Mouse (Mus musculus): Measurements from ENCODE around the gene Ccl9. TPM values are rescaled to one million over a fixed set of nuclear protein-coding genes. Genes with fewer than 3 reads are reported as not detected.

Gene Ccl9
- total RNA-seq, 2 experiments from 2014 or later: 2.4 to 6.2 TPM

- TF ChIP-seq CTCF (IDR thresholded peaks at IDR 0.05): no peak
- intact Hi-C loops (cut with DNase I): no loop called here
- no peak overlapping the region for H3K4me3 ChIP-seq
- H3K27ac ChIP-seq: no peak overlapping the region
- DNase-seq: no peak
Measured at GRCm38 (mm10) chr11:83544214-83544613, 34.2 kb downstream of the Ccl9 start.

GRCm38 (mm10) chr11:83541415-83541814 is 37.0 kb downstream of the Ccl9 start:
- DNase-seq: no peak
- intact Hi-C loops (cut with DNase I): no loop called here
- no peak overlapping the region for H3K4me3 ChIP-seq

GRCm38 (mm10) chr11:83540931-83541330 is 37.5 kb downstream of the Ccl9 start:
- TF ChIP-seq CTCF (IDR thresholded peaks at IDR 0.05): no peak
- intact Hi-C loops (cut with DNase I): no loop called here
- no peak for DNase-seq
- H3K27ac ChIP-seq: no peak overlapping the region
- no peak overlapping the region for H3K4me3 ChIP-seq

More at GRCm38 (mm10) chr11:83541415-83541814, 37.0 kb downstream of the Ccl9 start:
- no peak for TF ChIP-seq CTCF (IDR thresholded peaks at IDR 0.05)
- no peak overlapping the region for H3K27ac ChIP-seq

GRCm38 (mm10) chr11:83538705-83539314 is 39.6 kb downstream of the Ccl9 start:
- intact Hi-C loops (cut with DNase I): no loop called here
- H3K27ac ChIP-seq: no peak overlapping the region
- no peak for DNase-seq
- no peak overlapping the region for H3K4me3 ChIP-seq
- TF ChIP-seq CTCF (IDR thresholded peaks at IDR 0.05): no peak

GRCm38 (mm10) chr11:83536831-83537230 is 41.6 kb downstream of the Ccl9 start:
- TF ChIP-seq CTCF (IDR thresholded peaks at IDR 0.05): no peak
- no peak for DNase-seq
- H3K27ac ChIP-seq: no peak overlapping the region

GRCm38 (mm10) chr11:83534609-83535423 is 43.6 kb downstream of the Ccl9 start:
- H3K27ac ChIP-seq: no peak overlapping the region
- intact Hi-C loops (cut with DNase I): no loop called here
- TF ChIP-seq CTCF (IDR thresholded peaks at IDR 0.05): no peak

More at GRCm38 (mm10) chr11:83536831-83537230, 41.6 kb downstream of the Ccl9 start:
- H3K4me3 ChIP-seq: no peak overlapping the region
- intact Hi-C loops (cut with DNase I): no loop called here

GRCm38 (mm10) chr11:83534143-83534542 is 44.3 kb downstream of the Ccl9 start:
- TF ChIP-seq CTCF (IDR thresholded peaks at IDR 0.05): no peak
- H3K4me3 ChIP-seq: peak overlapping the region; percentile 50
- no peak for DNase-seq
- no peak overlapping the region for H3K27ac ChIP-seq
- intact Hi-C loops (cut with DNase I): no loop called here

More at GRCm38 (mm10) chr11:83534609-83535423, 43.6 kb downstream of the Ccl9 start:
- H3K4me3 ChIP-seq: peak overlapping the region; percentile 50
- peak; percentile 62 for DNase-seq

- no peak for DNase-seq
- H3K27ac ChIP-seq: no peak overlapping the region
- TF ChIP-seq CTCF (IDR thresholded peaks at IDR 0.05): no peak
- H3K4me3 ChIP-seq: no peak overlapping the region
- intact Hi-C loops (cut with DNase I): no loop called here
Measured at GRCm38 (mm10) chr11:83533192-83533591, 45.2 kb downstream of the Ccl9 start.

GRCm38 (mm10) chr11:83530360-83530759 is 48.1 kb downstream of the Ccl9 start, which contains the start of gene Ccl5:
Ccl5 (minus strand) TSS chr11:83530518.
- Histone ChIP-seq H3K27ac (no peak within 1 kb of the TSS), H3K4me3 (no peak within 1 kb of the TSS)
- intact Hi-C loops (cut with DNase I): no loop called here
- DNase-seq: no peak
- no peak for TF ChIP-seq CTCF (IDR thresholded peaks at IDR 0.05)

- intact Hi-C loops (cut with DNase I): no loop called here
- TF ChIP-seq CTCF (IDR thresholded peaks at IDR 0.05): no peak
- Histone ChIP-seq H3K27ac (no peak overlapping the region), H3K4me3 (no peak overlapping the region)
- no peak for DNase-seq
Measured at GRCm38 (mm10) chr11:83529024-83529423, 49.4 kb downstream of the Ccl9 start.

Other genes starting within 250 kb of the Ccl9 start
- gene Rasl10b, start 169.5 kb downstream of the Ccl9 start, total RNA-seq (2021): under 1 TPM; 0.36 to 0.50 TPM
- gene Gas2l2, start 149.2 kb downstream of the Ccl9 start, total RNA-seq (2021): not detected
- not detected for gene 1700020L24Rik, start 141.0 kb downstream of the Ccl9 start, total RNA-seq (2021)
- gene Mmp28, start 115.6 kb downstream of the Ccl9 start, total RNA-seq (2021): 1 to 10 TPM; 1.9 to 3.2 TPM
- gene Taf15, start 105.5 kb downstream of the Ccl9 start, total RNA-seq (2021): 10 to 100 TPM; 27.1 to 30.5 TPM
- gene Heatr9, start 56.5 kb downstream of the Ccl9 start, total RNA-seq (2021): not detected
- not detected for gene Ccl5, start 48.1 kb downstream of the Ccl9 start, total RNA-seq (2021)
- gene Ccl6, start 14.5 kb upstream of the Ccl9 start, total RNA-seq (2021): 1 to 10 TPM; 5.5 to 9.3 TPM
- gene Rpl9-ps1, start 67.0 kb upstream of the Ccl9 start, total RNA-seq (2021): not detected
- not detected for gene Ccl3, start 70.7 kb upstream of the Ccl9 start, total RNA-seq (2021)
- not detected for gene Ccl4, start 83.9 kb upstream of the Ccl9 start, total RNA-seq (2021)
- under 1 TPM; 0.47 to 0.69 TPM for gene Wfdc17, start 125.4 kb upstream of the Ccl9 start, total RNA-seq (2021)
- not detected for gene Wfdc18, start 130.4 kb upstream of the Ccl9 start, total RNA-seq (2021)
- gene Wfdc21, start 168.3 kb upstream of the Ccl9 start, total RNA-seq (2021): not detected
- 1 to 10 TPM; 8.5 to 9.2 TPM for gene Heatr6, start 175.1 kb upstream of the Ccl9 start, total RNA-seq (2021)